Mouse (Mus musculus) gastrocnemius, postnatal 14 days (tissue): Measurements from ENCODE around the gene Nox1. TPM values are rescaled to one million over a fixed set of nuclear protein-coding genes. Genes with fewer than 3 reads are reported as not detected.
"Not testable (repeated sequence)": the region's sequence is repeated elsewhere in the genome, so short reads cannot be mapped to it uniquely, and the experiment has no call there.

Source experiments
- DNase-seq: peaks from one replicate; pipeline ENCODE4 v3.0.0; 2021; ENCODE audit warnings: mixed read lengths
- intact Hi-C: fragments of 180-260 bp; cut with DNase I; formaldehyde crosslinking; loops from one replicate; pipeline ENCODE4 v1.15.1; 2025; ENCODE audit warnings: low total_unique reads
- long read RNA-seq, 2 experiments: library from polyadenylated mRNA; stranded (forward); transcript quantifications; one replicate each; pipeline ENCODE4 v2.0.0; 2021
- total RNA-seq, 2 experiments: library from RNA; stranded (reverse); gene quantifications; 2 replicates each; pipeline ENCODE4 v1.2.3; 2021

Nox1 gene
- total RNA-seq: under 1 TPM in 1 of 2 experiments, not detected in 1; 0.25 TPM
- long read RNA-seq, experiment 1: 0 reads
- long read RNA-seq, experiment 2: 0 reads

GRCm38 (mm10) chrX:134221856-134222255 is at the start of gene Nox1:
TSS of gene Nox1 (minus strand) at chrX:134221956.
- DNase-seq: no peak
- intact Hi-C loops: no loop called here

GRCm38 (mm10) chrX:134262129-134262528 is 40.4 kb upstream of the Nox1 start:
- intact Hi-C loops: no loop called here
- DNase-seq: no peak

- intact Hi-C loops: no loop called here
- DNase-seq: no peak
These were observed 39.4 kb upstream of the Nox1 start for GRCm38 (mm10) chrX:134261191-134261590.

- no peak for DNase-seq
- intact Hi-C loops: no loop called here
These were observed 26.4 kb upstream of the Nox1 start for GRCm38 (mm10) chrX:134248202-134248601.

- DNase-seq: no peak
- intact Hi-C loops: no loop called here
These were observed 24.2 kb upstream of the Nox1 start for GRCm38 (mm10) chrX:134245946-134246345.

GRCm38 (mm10) chrX:134238266-134238665 is 16.5 kb upstream of the Nox1 start:
- no peak for DNase-seq
- intact Hi-C loops: no loop called here

- intact Hi-C loops: no loop called here
- no peak for DNase-seq
These were observed 11.3 kb upstream of the Nox1 start for GRCm38 (mm10) chrX:134233048-134233447.

GRCm38 (mm10) chrX:134220618-134221017 is 1.1 kb downstream of the Nox1 start:
- no peak for DNase-seq
- intact Hi-C loops: no loop called here

- DNase-seq: no peak
- intact Hi-C loops: no loop called here
These were observed 3.6 kb downstream of the Nox1 start for GRCm38 (mm10) chrX:134218161-134218560.

GRCm38 (mm10) chrX:134211151-134211642 is 10.6 kb downstream of the Nox1 start:
- intact Hi-C loops: no loop called here
- DNase-seq: no peak

GRCm38 (mm10) chrX:134208491-134208890 is 13.3 kb downstream of the Nox1 start:
- no peak for DNase-seq
- intact Hi-C loops: no loop called here

GRCm38 (mm10) chrX:134187201-134187600 is 34.6 kb downstream of the Nox1 start, which contains the start of gene Arl13a:
TSS of gene Arl13a (plus strand) at chrX:134187501.
- DNase-seq, intact Hi-C loops: not testable (repeated sequence)

- no peak for DNase-seq
- intact Hi-C loops: no loop called here
These were observed 47.1 kb downstream of the Nox1 start for GRCm38 (mm10) chrX:134174699-134175098.

- DNase-seq: no peak
- intact Hi-C loops: no loop called here
These were observed 51.2 kb downstream of the Nox1 start for GRCm38 (mm10) chrX:134170584-134170983.

- no peak for DNase-seq
- intact Hi-C loops: no loop called here
These were observed 58.3 kb downstream of the Nox1 start for GRCm38 (mm10) chrX:134163484-134163883.

GRCm38 (mm10) chrX:134162826-134163225 is 58.9 kb downstream of the Nox1 start:
- intact Hi-C loops: no loop called here
- no peak for DNase-seq

- no peak for DNase-seq
- intact Hi-C loops: no loop called here
These were observed 59.6 kb downstream of the Nox1 start, which contains the start of gene Xkrx for GRCm38 (mm10) chrX:134162043-134162720. TSS of gene Xkrx (minus strand) at chrX:134162076.

- no peak for DNase-seq
- intact Hi-C loops: no loop called here
These were observed 61.3 kb downstream of the Nox1 start for GRCm38 (mm10) chrX:134160442-134160841.

GRCm38 (mm10) chrX:134158151-134158550 is 63.6 kb downstream of the Nox1 start:
- intact Hi-C loops: no loop called here
- DNase-seq: no peak

GRCm38 (mm10) chrX:134141986-134142385 is 79.8 kb downstream of the Nox1 start:
- intact Hi-C loops: no loop called here
- no peak for DNase-seq

GRCm38 (mm10) chrX:134141551-134141950 is 80.2 kb downstream of the Nox1 start:
- DNase-seq: no peak
- intact Hi-C loops: no loop called here
